Mouse (Mus musculus) heart, postnatal 10 days (tissue): ENCODE results near the gene Mn1. TPM values are rescaled to one million over a fixed set of nuclear protein-coding genes. Genes with fewer than 3 reads are reported as not detected.
A peak's percentile ranks its signal among the peaks of the same experiment; 100 is the strongest.

Experiments used
- DNase-seq, 2 experiments: peaks; one replicate each; pipeline ENCODE4 v3.0.0; 2021
- intact Hi-C: fragments of 180-260 bp; cut with DNase I; formaldehyde crosslinking; loops from one replicate; pipeline ENCODE4 v1.15.1; 2025
- total RNA-seq, 2 experiments: library from RNA; stranded (reverse); gene quantifications; 2 replicates each; pipeline ENCODE4 v1.2.3; 2021

The Mn1 gene
- total RNA-seq, 2 experiments from 2014 or later = 17.5 to 18.9 TPM

GRCm38 (mm10) chr5:111408470-111409105 lies 8.6 kb upstream of the Mn1 start:
- intact Hi-C loops = no loop called here

GRCm38 (mm10) chr5:111409412-111410044 lies 7.6 kb upstream of the Mn1 start:
- intact Hi-C loops = loop anchor here (5.0 to 10.0 kb wide), 3 partner anchors 403 to 665 kb away; no protein-coding TSS in a partner anchor
- DNase-seq = peak; percentile 31 to 57

More at GRCm38 (mm10) chr5:111408470-111409105, 8.6 kb upstream of the Mn1 start:
- DNase-seq = peak; percentile 64 to 65

DNA sequence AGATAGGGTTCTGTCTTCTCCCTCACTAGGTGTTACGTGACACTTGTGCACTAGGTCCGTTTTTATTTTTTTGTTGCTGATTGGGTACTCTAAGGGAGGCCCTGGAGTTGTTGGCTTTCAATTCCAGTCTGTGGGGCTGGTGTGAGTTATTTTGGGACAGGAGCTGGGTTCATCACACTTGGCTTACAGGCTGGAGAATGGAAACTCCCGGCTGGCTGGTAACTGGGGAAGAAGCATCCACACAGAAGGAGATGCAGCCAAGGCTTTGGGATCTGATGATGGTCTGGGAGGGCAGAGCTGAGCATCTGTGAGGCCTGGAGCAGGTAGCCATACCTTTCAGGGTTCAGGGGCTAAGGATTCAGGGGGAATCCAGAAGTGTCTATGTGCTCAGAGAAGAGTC lies 6.5 kb upstream of the Mn1 start:
- intact Hi-C loops = loop anchor here (5.0 to 10.0 kb wide), 3 partner anchors 402 to 664 kb away; no protein-coding TSS in a partner anchor
- no peak for DNase-seq

GRCm38 (mm10) chr5:111414192-111414591 lies 3.0 kb upstream of the Mn1 start:
- peak; percentile 90 to 94 for DNase-seq
- intact Hi-C loops = loop anchor here (1.0 to 10.0 kb wide), 5 partner anchors 269 to 739 kb away; no protein-coding TSS in a partner anchor

GRCm38 (mm10) chr5:111414770-111415249 lies 2.4 kb upstream of the Mn1 start:
- DNase-seq = no peak
- intact Hi-C loops = loop anchor here (1.0 to 10.0 kb wide), 6 partner anchors 162 to 738 kb away; no protein-coding TSS in a partner anchor

- intact Hi-C loops = loop anchor here (5.0 to 10.0 kb wide), 2 partner anchors 162 to 659 kb away; no protein-coding TSS in a partner anchor
- no peak for DNase-seq
Observed at GRCm38 (mm10) chr5:111415575-111415974, 1.6 kb upstream of the Mn1 start.

DNA sequence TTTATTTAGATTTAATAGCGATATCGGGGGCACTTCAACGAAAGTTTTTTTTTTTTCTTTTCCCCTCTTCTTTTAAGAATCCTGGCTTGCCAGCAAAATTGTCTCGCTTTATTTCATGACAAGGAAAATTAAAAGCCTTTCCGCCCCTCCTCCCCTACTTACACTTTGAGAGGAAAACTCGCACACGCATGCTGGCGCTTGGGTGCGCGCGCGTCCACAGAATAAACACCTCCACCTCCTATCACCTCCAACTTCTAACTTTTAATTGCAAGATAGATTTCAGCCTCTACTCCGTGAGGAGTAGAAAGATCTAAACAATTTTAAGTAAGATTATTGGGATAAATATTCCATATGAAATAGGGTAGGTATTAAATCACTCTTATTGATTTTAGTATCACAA lies 1.1 kb upstream of the Mn1 start:
- intact Hi-C loops = loop anchor here (2.0 to 10.0 kb wide), 4 partner anchors 51 to 659 kb away; no protein-coding TSS in a partner anchor

DNA sequence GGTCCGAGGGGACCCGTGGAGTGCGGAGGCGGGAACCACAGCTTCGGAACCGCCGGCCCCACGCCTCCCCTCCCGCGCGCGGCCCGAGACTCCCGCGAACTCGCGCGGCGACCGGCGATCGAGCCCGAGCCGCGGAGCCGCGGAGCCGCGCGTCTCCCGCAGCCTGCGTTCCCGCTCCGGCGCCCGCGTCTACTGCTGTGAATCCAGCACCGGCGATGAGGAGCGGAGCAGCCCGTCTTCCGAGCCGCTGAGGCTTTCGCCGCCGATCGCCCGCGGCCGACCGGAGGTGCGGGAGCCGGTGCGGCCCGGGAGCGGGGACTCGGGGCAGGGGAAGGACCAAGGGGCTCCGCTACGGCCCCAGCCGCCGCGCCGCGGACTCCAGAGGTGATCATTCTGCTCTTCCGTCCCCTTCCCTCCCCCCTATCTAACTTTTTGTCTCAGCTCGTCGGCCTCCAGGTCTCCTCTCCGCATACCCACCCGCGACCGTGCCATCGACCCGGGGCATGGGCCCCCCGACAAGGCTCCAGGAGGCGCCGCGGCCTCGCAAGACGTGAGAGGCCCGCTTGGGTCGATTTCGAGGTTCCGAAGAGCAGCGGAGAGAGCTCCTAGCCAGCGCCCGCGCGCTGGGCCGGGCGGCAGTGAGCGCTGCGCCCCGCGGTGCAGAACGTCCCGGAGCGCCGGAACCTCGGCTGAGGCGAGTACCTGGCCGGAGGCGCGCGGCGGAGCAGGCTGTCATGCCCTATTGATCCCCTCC lies 393 bp downstream of the Mn1 start:
- intact Hi-C loops = loop anchor here (1.0 to 10.0 kb wide), 5 partner anchors 49 to 657 kb away; no protein-coding TSS in a partner anchor
- DNase-seq = peak; percentile 49 to 60

More for the DNA sequence above, 1.1 kb upstream of the Mn1 start:
- no peak for DNase-seq

DNA sequence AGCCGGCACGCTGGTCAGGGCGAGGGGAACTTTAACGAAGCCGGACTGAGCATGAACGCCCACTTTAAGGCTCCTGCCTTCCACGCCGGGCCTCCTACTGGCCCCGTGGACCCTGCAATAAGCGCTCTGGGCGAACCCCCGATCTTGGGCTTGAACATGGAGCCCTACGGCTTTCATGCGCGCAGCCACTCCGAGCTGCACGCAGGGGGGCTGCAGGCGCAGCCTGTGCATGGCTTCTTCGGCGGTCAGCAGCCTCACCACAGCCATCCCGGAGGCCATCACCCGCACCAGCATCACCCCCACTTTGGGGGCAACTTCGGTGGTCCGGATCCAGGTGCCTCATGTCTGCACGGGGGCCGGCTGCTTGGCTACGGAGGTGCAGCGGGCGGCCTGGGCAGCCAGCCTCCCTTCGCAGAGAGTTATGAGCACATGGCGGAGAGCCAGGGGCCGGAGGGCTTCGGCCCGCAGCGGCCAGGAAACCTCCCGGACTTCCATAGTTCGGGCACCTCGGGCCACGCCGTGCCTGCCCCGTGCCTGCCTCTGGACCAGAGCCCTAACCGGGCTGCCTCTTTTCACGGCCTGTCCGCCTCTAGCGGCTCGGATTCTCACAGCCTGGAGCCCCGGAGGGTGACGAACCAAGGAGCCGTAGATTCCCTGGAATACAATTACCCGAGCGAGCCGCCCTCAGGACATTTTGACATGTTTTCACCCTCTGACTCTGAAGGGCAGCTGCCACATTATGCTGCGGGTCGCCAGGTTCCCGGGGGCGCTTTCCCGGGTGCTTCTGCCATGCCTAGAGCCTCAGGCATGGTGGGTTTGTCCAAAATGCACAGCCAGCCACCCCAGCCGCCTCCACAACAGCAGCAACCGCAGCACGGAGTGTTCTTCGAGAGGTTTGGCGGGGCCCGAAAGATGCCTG lies 1.3 kb downstream of the Mn1 start:
- peak; percentile 53 to 54 for DNase-seq
- intact Hi-C loops = loop anchor here (5.0 to 10.0 kb wide), 2 partner anchors 159 to 656 kb away; no protein-coding TSS in a partner anchor

DNA sequence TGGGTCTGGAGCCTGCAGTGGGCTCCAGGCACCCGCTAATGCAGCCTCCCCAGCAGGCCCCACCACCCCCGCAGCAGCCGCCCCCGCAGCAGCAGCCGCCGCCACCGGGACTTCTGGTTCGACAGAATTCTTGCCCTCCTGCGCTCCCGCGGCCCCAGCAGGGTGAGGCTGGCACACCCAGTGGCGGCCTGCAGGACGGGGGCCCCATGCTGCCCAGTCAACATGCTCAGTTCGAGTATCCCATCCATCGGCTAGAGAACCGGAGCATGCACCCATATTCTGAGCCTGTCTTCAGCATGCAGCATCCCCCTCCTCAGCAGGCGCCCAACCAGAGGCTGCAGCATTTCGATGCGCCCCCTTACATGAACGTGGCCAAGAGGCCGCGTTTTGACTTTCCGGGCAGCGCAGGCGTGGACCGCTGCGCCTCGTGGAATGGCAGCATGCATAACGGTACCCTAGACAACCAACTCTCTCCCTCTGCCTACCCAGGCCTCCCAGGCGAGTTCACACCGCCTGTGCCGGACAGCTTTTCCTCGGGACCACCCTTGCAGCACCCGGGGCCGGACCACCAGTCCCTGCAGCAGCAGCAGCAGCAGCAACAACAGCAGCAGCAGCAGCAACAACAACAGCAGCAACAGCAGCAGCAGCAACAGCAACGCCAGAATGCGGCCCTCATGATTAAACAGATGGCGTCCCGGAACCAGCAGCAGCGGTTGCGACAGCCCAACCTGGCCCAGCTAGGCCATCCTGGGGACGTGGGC lies 2.1 kb downstream of the Mn1 start:
- DNase-seq = no peak
- intact Hi-C loops = loop anchor here (5.0 to 10.0 kb wide), 2 partner anchors 158 to 656 kb away; no protein-coding TSS in a partner anchor

DNA sequence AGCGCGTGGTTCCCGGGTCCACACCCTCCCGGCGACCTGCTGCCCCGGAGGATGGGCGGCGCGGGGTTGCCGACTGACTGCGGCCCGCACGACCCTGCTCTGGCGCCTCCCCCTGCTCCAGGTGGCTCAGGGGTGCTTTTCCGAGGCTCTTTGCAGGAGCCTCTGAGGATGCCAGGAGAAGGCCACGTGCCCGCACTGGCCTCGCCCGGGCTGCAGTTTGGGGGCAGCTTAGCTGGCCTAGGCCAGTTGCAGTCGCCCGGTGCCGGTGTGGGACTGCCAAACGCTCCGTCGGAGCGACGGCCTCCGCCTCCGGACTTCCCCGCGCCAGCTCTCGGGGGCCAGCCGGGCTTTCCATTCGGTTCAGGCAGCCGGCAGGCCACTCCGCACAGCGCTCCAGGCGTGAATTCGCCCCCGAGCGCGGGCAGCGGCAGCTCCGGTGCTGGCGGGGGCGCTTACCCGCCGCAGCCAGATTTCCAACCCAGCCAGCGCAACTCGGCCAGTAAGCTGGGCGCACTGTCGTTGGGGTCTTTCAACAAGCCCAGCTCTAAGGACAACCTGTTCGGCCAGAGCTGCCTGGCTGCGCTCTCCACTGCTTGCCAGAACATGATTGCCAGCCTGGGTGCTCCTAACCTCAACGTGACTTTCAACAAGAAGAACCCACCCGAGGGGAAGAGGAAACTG lies 3.0 kb downstream of the Mn1 start:
- DNase-seq = peak in 1 of 2 experiments; percentile 40
- intact Hi-C loops = no loop called here

DNA sequence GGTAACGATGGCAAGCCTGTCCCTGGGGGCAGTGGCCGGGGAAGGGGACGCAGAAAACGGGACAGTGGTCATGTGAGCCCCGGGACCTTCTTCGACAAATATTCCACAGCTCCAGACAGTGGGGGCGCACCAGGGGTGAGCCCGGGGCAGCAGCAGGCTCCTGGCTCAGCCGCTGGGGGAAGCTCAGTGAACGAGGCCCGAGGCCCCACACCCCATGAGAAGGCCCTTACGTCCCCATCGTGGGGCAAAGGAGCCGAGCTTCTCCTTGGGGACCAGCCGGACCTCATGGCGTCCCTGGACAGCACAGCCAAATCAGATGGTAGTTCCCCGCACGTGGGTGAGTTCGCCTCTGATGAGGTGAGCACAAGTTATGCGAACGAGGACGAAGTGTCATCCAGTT lies 3.7 kb downstream of the Mn1 start:
- intact Hi-C loops = no loop called here
- DNase-seq = no peak

DNA sequence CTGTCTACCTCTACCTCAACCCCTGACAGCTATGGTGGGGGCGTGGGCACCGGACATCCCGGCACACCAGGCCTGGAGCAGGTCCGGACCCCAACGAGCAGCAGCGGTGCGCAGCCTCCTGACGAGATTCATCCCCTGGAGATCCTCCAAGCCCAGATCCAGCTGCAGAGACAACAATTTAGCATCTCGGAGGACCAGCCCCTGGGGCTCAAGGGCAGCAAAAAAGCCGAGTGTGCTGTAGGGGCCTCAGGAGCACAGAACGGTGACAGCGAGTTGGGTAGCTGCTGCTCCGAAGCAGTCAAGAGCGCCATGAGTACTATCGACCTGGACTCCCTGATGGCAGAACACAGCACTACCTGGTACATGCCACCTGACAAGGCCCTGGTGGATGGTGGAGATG lies 4.3 kb downstream of the Mn1 start:
- intact Hi-C loops = no loop called here
- no peak for DNase-seq

GRCm38 (mm10) chr5:111422058-111422800 lies 5.1 kb downstream of the Mn1 start:
- intact Hi-C loops = loop anchor here (2.0 kb wide), 1 partner anchor 199 kb away; no protein-coding TSS in a partner anchor

GRCm38 (mm10) chr5:111423011-111423410 lies 5.8 kb downstream of the Mn1 start:
- no peak for DNase-seq
- intact Hi-C loops = loop anchor here (2.0 kb wide), 1 partner anchor 198 kb away; no protein-coding TSS in a partner anchor

More at GRCm38 (mm10) chr5:111422058-111422800, 5.1 kb downstream of the Mn1 start:
- no peak for DNase-seq

DNA sequence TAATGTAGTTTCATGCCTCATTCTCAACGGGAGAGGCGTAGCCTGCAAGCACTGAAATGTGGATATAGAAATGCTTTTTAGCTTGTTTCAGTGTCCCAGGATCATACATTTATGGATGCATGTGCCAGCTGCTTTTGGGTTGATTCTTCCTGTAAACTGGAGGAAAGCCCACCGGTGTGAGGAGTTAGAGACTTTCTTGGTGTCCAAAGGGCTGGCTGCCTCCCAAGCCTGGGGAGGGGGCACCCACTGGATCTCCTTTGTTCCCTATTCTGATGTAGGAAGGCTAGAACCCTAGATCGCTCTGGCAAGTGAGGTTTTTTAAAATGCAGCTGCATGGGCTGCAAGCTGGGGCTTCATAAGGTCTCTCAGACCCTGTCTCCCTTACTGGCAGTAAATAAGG lies 6.5 kb downstream of the Mn1 start:
- DNase-seq = no peak
- intact Hi-C loops = loop anchor here (2.0 kb wide), 1 partner anchor 197 kb away; no protein-coding TSS in a partner anchor

DNA sequence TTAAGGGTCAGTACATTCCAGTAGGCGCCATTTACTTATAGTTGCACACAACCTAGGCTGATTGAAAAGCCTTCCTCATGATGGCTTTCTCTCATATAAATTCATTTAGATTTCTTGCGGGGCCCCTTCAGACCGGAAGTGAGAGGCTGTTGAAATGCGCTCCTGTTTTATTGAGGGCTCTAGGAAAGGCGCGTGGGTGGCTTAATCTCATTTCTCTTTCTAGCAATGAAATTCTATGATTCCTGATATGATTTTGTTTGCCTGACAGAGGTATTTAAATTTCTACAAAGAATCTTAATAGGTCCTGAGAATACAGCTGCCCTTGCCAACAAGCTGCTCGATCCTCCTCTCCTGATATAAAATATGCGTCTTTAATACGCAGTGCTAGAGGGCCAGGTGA lies 8.7 kb downstream of the Mn1 start:
- intact Hi-C loops = no loop called here
- no peak for DNase-seq
